Mouse (Mus musculus) C2C12 (cell line): ENCODE measurements at regions not wholly inside any gene's neighbourhood (a gene's known extent, or its start where the extent isn't known, plus 50 kb on each side); places are given as distances from the start of the nearest gene placed in this dataset.

Experiments used
- CTCF ChIP-seq: IDR thresholded peaks from one replicate; pipeline ENCODE4 v1.5.1; 2011; ENCODE audit not compliant: control insufficient read depth, insufficient read depth, insufficient read length
- USF1 ChIP-seq: IDR thresholded peaks from one replicate; pipeline ENCODE4 v1.6.1; 2011; ENCODE audit warnings: low read depth, mild to moderate bottlenecking, control low read depth, moderate library complexity

GRCm38 (mm10) chr4:26800831-26801230, 454.1 kb upstream of the Manea start:
- TF ChIP-seq CTCF (no peak), USF1 (no peak)
